Mouse (Mus musculus) midbrain, embryonic 15.5 days (tissue): Measurements from ENCODE around the gene Ubxn7. TPM values are rescaled to one million over a fixed set of nuclear protein-coding genes. Genes with fewer than 3 reads are reported as not detected.

ENCODE experiments used
- ATAC-seq: fragments of 200-750 bp; cut with Nextera tagmentation; replicated peaks from 2 replicates; pipeline ENCODE4 v1.8.0; 2017; ENCODE audit warnings: moderate TSS enrichment
- H3K27ac ChIP-seq: fragments of 300-500 bp; sonication (generic); 2 replicates; pipeline ENCODE4 v1.5.1; 2015; ENCODE audit warnings: mild to moderate bottlenecking, inconsistent platforms
- H3K27me3 ChIP-seq: fragments of 300-500 bp; sonication (generic); replicated peaks from 2 replicates; pipeline ENCODE4 v1.6.1; 2015; ENCODE audit warnings: inconsistent platforms
- H3K36me3 ChIP-seq: fragments of 300-500 bp; sonication (generic); replicated peaks from 2 replicates; pipeline ENCODE4 v1.6.1; 2015; ENCODE audit warnings: inconsistent platforms
- H3K4me1 ChIP-seq: fragments of 300-500 bp; sonication (generic); 2 replicates; pipeline ENCODE4 v1.6.1; 2015; ENCODE audit warnings: inconsistent platforms
- H3K4me2 ChIP-seq: fragments of 300-500 bp; sonication (generic); 2 replicates; pipeline ENCODE4 v1.6.1; 2015; ENCODE audit warnings: inconsistent platforms, mild to moderate bottlenecking, moderate library complexity
- H3K4me3 ChIP-seq: fragments of 300-500 bp; sonication (generic); 2 replicates; pipeline ENCODE4 v1.5.1; 2015; ENCODE audit warnings: mild to moderate bottlenecking, inconsistent platforms
- H3K9ac ChIP-seq: fragments of 300-500 bp; sonication (generic); 2 replicates; pipeline ENCODE4 v1.6.1; 2015; ENCODE audit warnings: mild to moderate bottlenecking, inconsistent platforms
- H3K9me3 ChIP-seq: fragments of 300-500 bp; sonication (generic); 2 replicates; pipeline ENCODE4 v1.6.1; 2016; ENCODE audit warnings: inconsistent platforms
- WGBS: fragments of 180-500 bp; shearing (Covaris S2); methylation state at CpG from one replicate; pipeline ENCODE4 v1.1.7; 2015; ENCODE audit warnings: mixed read lengths; 5-methylcytosine and 5-hydroxymethylcytosine counted together
- polyA plus RNA-seq: library from polyadenylated mRNA; unstranded; fragments of >200 nt; fragmentation: Nextera tagmentation; extraction: Ambion mirVana; gene quantifications from 2 replicates; pipeline ENCODE4 v1.2.1, GENCODE M21; 2015

Gene Ubxn7
- polyA plus RNA-seq, 1 experiment from 2014 or later, result 22.0 TPM

GRCm38 (mm10) chr16:32386826-32387225, 54.8 kb downstream of the Ubxn7 start:
- H3K36me3 ChIP-seq, result peaks cover 21% of the 10 kb centered on the region

GRCm38 (mm10) chr16:32389049-32389448, 57.0 kb downstream of the Ubxn7 start:
- Histone ChIP-seq H3K4me2 (no peak overlapping the region), H3K4me1 (no peaks in the 10 kb centered on the region), H3K36me3 (peaks cover 10% of the 10 kb centered on the region; the same call in 1 of the 2 replicates), H3K27ac (no peak overlapping the region), H3K4me3 (no peak overlapping the region), H3K27me3 (no peaks in the 10 kb centered on the region), H3K9me3 (no peaks in the 10 kb centered on the region), H3K9ac (no peak overlapping the region)
- ATAC-seq, result no peak

More at GRCm38 (mm10) chr16:32386826-32387225, 54.8 kb downstream of the Ubxn7 start:
- Histone ChIP-seq H3K9ac (no peak overlapping the region), H3K4me2 (no peak overlapping the region), H3K4me3 (no peak overlapping the region), H3K4me1 (no peaks in the 10 kb centered on the region), H3K27me3 (no peaks in the 10 kb centered on the region), H3K9me3 (no peaks in the 10 kb centered on the region), H3K27ac (no peak overlapping the region)
- ATAC-seq, result no peak
- 88% methylated on average over 3 of the region's 3 CpGs for WGBS

GRCm38 (mm10) chr16:32389841-32390240, 57.8 kb downstream of the Ubxn7 start:
- 90% methylated on average over 3 of the region's 3 CpGs for WGBS
- no peak overlapping the region for H3K9ac ChIP-seq
- no peaks in the 10 kb centered on the region for H3K27me3 ChIP-seq
- H3K4me2 ChIP-seq, result no peak overlapping the region
- ATAC-seq, result no peak
- H3K9me3 ChIP-seq, result no peaks in the 10 kb centered on the region
- no peak overlapping the region for H3K4me3 ChIP-seq
- peaks cover 7% of the 10 kb centered on the region; the same call in 1 of the 2 replicates for H3K36me3 ChIP-seq
- H3K4me1 ChIP-seq, result no peaks in the 10 kb centered on the region
- no peak overlapping the region for H3K27ac ChIP-seq

GRCm38 (mm10) chr16:32390882-32391281, 58.8 kb downstream of the Ubxn7 start:
- Histone ChIP-seq H3K4me3 (no peak overlapping the region), H3K27me3 (no peaks in the 10 kb centered on the region), H3K9me3 (no peaks in the 10 kb centered on the region), H3K36me3 (no peaks in the 10 kb centered on the region; the same call in 1 of the 2 replicates), H3K4me1 (no peaks in the 10 kb centered on the region), H3K9ac (no peak overlapping the region), H3K4me2 (no peak overlapping the region), H3K27ac (no peak overlapping the region)
- no peak for ATAC-seq
- WGBS, result 94% methylated on average over 3 of the region's 3 CpGs

- no peak overlapping the region for H3K4me3 ChIP-seq
- no peak overlapping the region for H3K9ac ChIP-seq
- no peak overlapping the region for H3K4me2 ChIP-seq
- no peaks in the 10 kb centered on the region for H3K4me1 ChIP-seq
- no peaks in the 10 kb centered on the region for H3K9me3 ChIP-seq
- no peaks in the 10 kb centered on the region; the same call in 1 of the 2 replicates for H3K36me3 ChIP-seq
- H3K27ac ChIP-seq, result no peak overlapping the region
- H3K27me3 ChIP-seq, result no peaks in the 10 kb centered on the region
- no peak for ATAC-seq
- WGBS, result 72% methylated on average over 6 of the region's 6 CpGs
Observed at GRCm38 (mm10) chr16:32395679-32396540, 63.9 kb downstream of the Ubxn7 start.

- Histone ChIP-seq H3K36me3 (no peaks in the 10 kb centered on the region), H3K27ac (no peak overlapping the region), H3K4me2 (no peak overlapping the region), H3K27me3 (no peaks in the 10 kb centered on the region), H3K4me3 (no peak overlapping the region), H3K9me3 (no peaks in the 10 kb centered on the region), H3K4me1 (no peaks in the 10 kb centered on the region), H3K9ac (no peak overlapping the region)
- WGBS, result 61% methylated on average over 3 of the region's 3 CpGs
- no peak for ATAC-seq
Observed at GRCm38 (mm10) chr16:32396541-32396835, 64.4 kb downstream of the Ubxn7 start.

- WGBS, result 80% methylated on average over 3 of the region's 3 CpGs
- no peak overlapping the region for H3K4me3 ChIP-seq
- no peaks in the 10 kb centered on the region for H3K4me1 ChIP-seq
- H3K9ac ChIP-seq, result no peak overlapping the region
- no peak overlapping the region for H3K4me2 ChIP-seq
- H3K36me3 ChIP-seq, result no peaks in the 10 kb centered on the region
- no peak for ATAC-seq
- no peaks in the 10 kb centered on the region for H3K27me3 ChIP-seq
- no peak overlapping the region for H3K27ac ChIP-seq
- no peaks in the 10 kb centered on the region for H3K9me3 ChIP-seq
Observed at GRCm38 (mm10) chr16:32398206-32398605, 66.1 kb downstream of the Ubxn7 start.

GRCm38 (mm10) chr16:32400267-32400666, 68.2 kb downstream of the Ubxn7 start, which contains the start of gene Tm4sf19:
Gene Tm4sf19 (plus strand): TSS chr16:32400506.
- H3K4me2 ChIP-seq, result no peak within 1 kb of the TSS
- 89% methylated on average over 7 of the region's 7 CpGs for WGBS
- H3K4me1 ChIP-seq, result no peaks in the 10 kb centered on the region
- no peak for ATAC-seq
- H3K4me3 ChIP-seq, result no peak within 1 kb of the TSS
- no peaks in the 10 kb centered on the region for H3K9me3 ChIP-seq
- H3K36me3 ChIP-seq, result no peaks in the 10 kb centered on the region
- no peaks in the 10 kb centered on the region for H3K27me3 ChIP-seq
- H3K27ac ChIP-seq, result no peak within 1 kb of the TSS
- H3K9ac ChIP-seq, result no peak within 1 kb of the TSS

- no peak for ATAC-seq
- 85% methylated on average over 9 of the region's 9 CpGs for WGBS
- Histone ChIP-seq H3K9ac (no peak overlapping the region), H3K27ac (no peak overlapping the region), H3K4me1 (no peaks in the 10 kb centered on the region), H3K36me3 (no peaks in the 10 kb centered on the region), H3K4me2 (no peak overlapping the region), H3K4me3 (no peak overlapping the region), H3K27me3 (no peaks in the 10 kb centered on the region), H3K9me3 (no peaks in the 10 kb centered on the region)
Observed at GRCm38 (mm10) chr16:32401335-32401965, 69.4 kb downstream of the Ubxn7 start.

GRCm38 (mm10) chr16:32402818-32403217, 70.8 kb downstream of the Ubxn7 start:
- Histone ChIP-seq H3K4me2 (no peak overlapping the region), H3K4me1 (no peaks in the 10 kb centered on the region), H3K36me3 (no peaks in the 10 kb centered on the region), H3K9ac (no peak overlapping the region), H3K4me3 (no peak overlapping the region), H3K9me3 (no peaks in the 10 kb centered on the region), H3K27ac (no peak overlapping the region), H3K27me3 (no peaks in the 10 kb centered on the region)
- ATAC-seq, result no peak
- whole genome bisulfite sequencing, result 96% methylated on average over 3 of the region's 3 CpGs

GRCm38 (mm10) chr16:32405716-32406115, 73.7 kb downstream of the Ubxn7 start:
- 88% methylated on average over 9 of the region's 9 CpGs for WGBS

GRCm38 (mm10) chr16:32406671-32407070, 74.6 kb downstream of the Ubxn7 start:
- no peak overlapping the region for H3K27ac ChIP-seq
- H3K9me3 ChIP-seq, result no peaks in the 10 kb centered on the region
- no peak overlapping the region for H3K4me3 ChIP-seq
- no peak overlapping the region for H3K9ac ChIP-seq
- H3K4me2 ChIP-seq, result no peak overlapping the region
- WGBS, result 71% methylated on average over 6 of the region's 6 CpGs
- ATAC-seq, result no peak
- no peaks in the 10 kb centered on the region for H3K4me1 ChIP-seq
- no peaks in the 10 kb centered on the region for H3K27me3 ChIP-seq
- H3K36me3 ChIP-seq, result no peaks in the 10 kb centered on the region

More at GRCm38 (mm10) chr16:32405716-32406115, 73.7 kb downstream of the Ubxn7 start:
- no peaks in the 10 kb centered on the region for H3K9me3 ChIP-seq
- no peak for ATAC-seq
- H3K9ac ChIP-seq, result no peak overlapping the region
- H3K4me2 ChIP-seq, result no peak overlapping the region
- no peaks in the 10 kb centered on the region for H3K4me1 ChIP-seq
- H3K36me3 ChIP-seq, result no peaks in the 10 kb centered on the region
- H3K27me3 ChIP-seq, result no peaks in the 10 kb centered on the region
- no peak overlapping the region for H3K4me3 ChIP-seq
- H3K27ac ChIP-seq, result no peak overlapping the region

GRCm38 (mm10) chr16:32407730-32408129, 75.7 kb downstream of the Ubxn7 start:
- no peaks in the 10 kb centered on the region for H3K9me3 ChIP-seq
- WGBS, result 87% methylated on average over 10 of the region's 10 CpGs
- H3K4me3 ChIP-seq, result no peak overlapping the region
- no peaks in the 10 kb centered on the region for H3K27me3 ChIP-seq
- no peak overlapping the region for H3K9ac ChIP-seq
- no peak overlapping the region for H3K27ac ChIP-seq
- no peak overlapping the region for H3K4me2 ChIP-seq
- no peaks in the 10 kb centered on the region for H3K36me3 ChIP-seq
- no peaks in the 10 kb centered on the region for H3K4me1 ChIP-seq
- no peak for ATAC-seq
